Mouse (Mus musculus) frontal cortex, postnatal 25 days (tissue): ENCODE results near the gene B3gntl1.

Experiments
- DNase-seq, 2 experiments: peaks; one replicate each; pipeline ENCODE4 v3.0.0; 2022; ENCODE audit warnings: low spot score in 2 of 2

B3gntl1 gene

GRCm38 (mm10) chr11:121648166-121648565 is 24.8 kb downstream of the B3gntl1 start:
- DNase-seq: no peak

GRCm38 (mm10) chr11:121647321-121647720 is 25.6 kb downstream of the B3gntl1 start:
- DNase-seq: no peak

GRCm38 (mm10) chr11:121645394-121645793 is 27.6 kb downstream of the B3gntl1 start:
- no peak for DNase-seq

DNA sequence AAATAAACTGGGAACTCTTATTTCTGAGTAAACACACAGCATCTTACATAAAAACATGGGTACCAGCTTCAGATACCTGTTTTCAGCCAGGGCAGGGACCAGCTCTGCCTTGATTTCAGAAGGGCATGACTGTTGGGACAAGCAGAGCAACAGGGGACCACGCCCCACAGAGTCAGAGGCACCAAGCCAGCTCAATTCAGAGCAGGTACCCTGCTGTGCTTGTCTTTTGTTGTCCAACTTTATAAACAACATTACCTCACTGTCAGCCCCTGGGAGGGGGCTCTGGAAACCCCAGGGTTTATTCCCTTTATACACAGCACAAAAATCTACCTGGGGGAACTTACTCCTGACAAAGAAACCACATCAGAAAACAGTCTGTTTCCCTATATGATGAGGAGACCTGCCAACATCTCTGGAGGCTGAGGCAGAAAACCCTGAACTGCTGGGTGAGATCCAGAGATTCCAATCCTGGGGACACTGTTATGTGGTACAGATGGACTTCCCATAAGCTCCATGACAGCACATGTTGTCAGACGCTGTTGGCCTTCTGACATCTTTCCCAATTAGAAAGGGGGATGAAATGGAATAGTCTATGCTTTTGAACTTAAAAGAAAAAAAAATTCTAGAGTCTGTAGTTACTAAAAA is 31.3 kb downstream of the B3gntl1 start:
- DNase-seq: no peak

DNA sequence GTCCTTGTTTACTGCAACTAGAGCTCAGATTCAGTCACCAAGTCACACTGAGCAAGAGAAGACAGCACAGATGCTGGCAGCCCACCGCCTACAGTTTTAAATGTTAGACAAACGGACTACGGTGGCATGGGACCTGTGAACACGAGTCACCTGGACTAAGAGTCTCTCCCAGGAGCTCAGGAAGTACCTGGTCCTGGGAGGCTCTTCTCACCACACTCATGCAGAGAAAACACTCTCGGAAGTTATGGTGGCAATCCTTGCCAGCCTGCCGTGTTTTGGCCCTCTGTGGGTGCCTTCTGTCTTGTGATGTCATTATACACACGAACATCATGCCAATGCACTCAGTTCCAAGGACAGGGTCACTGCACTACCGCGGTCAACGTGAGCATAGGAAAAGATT is 36.3 kb downstream of the B3gntl1 start:
- DNase-seq: no peak

GRCm38 (mm10) chr11:121631410-121631809 is 41.5 kb downstream of the B3gntl1 start:
- no peak for DNase-seq

- no peak for DNase-seq
Observed at GRCm38 (mm10) chr11:121630406-121630805, 42.5 kb downstream of the B3gntl1 start.

GRCm38 (mm10) chr11:121629529-121629928 is 43.4 kb downstream of the B3gntl1 start:
- DNase-seq: no peak

- DNase-seq: no peak
Observed at GRCm38 (mm10) chr11:121627521-121627920, 45.4 kb downstream of the B3gntl1 start.

GRCm38 (mm10) chr11:121625007-121625406 is 47.9 kb downstream of the B3gntl1 start:
- no peak for DNase-seq

DNA sequence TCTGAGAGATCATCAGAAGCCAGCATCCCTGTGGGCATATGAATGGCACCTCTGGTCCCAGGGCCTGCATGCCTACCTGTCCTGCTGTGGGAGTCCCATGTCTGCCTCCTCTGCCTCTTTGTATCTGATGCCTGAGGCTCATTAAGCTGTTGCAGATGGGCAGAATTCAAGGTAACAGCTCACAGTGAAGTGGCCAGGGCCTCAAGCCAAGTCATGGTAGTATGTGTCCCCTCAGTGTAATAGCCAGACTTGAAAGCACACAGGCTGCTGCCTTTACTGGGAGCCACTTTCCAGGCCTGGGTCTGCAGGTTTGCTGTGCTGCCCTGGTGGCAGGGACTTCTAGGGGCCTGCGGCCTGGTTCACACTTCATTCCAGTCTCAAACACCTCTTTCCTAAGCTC is 55.6 kb downstream of the B3gntl1 start:
- no peak for DNase-seq

- DNase-seq: no peak
Observed at GRCm38 (mm10) chr11:121616501-121616900, 56.5 kb downstream of the B3gntl1 start.

GRCm38 (mm10) chr11:121615961-121616485 is 56.9 kb downstream of the B3gntl1 start:
- DNase-seq: no peak

- DNase-seq: no peak
Observed at GRCm38 (mm10) chr11:121610976-121611375, 62.0 kb downstream of the B3gntl1 start.

- DNase-seq: no peak
Observed at GRCm38 (mm10) chr11:121605604-121606003, 67.3 kb downstream of the B3gntl1 start.

DNA sequence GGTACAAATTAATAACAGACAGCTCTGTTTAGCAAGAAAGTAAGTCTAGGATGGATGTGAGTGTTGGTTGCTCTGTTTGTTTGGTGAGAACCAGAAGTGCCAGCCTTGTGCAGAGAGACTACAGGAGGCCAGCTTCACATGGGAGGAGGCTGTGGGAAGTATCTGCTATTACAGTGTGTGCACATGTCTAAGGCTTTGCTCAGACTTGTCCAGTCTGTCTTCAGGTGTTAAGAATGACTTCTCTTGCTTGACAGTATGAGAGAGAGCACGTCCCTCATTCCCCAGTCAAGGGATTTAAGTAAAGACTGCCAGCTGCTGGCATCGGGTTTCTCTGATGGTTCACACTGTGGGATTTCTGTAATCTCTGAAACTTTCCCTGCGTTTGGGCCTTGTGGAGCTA is 71.5 kb downstream of the B3gntl1 start:
- no peak for DNase-seq

- no peak for DNase-seq
Observed at GRCm38 (mm10) chr11:121597254-121597653, 75.7 kb downstream of the B3gntl1 start.

DNA sequence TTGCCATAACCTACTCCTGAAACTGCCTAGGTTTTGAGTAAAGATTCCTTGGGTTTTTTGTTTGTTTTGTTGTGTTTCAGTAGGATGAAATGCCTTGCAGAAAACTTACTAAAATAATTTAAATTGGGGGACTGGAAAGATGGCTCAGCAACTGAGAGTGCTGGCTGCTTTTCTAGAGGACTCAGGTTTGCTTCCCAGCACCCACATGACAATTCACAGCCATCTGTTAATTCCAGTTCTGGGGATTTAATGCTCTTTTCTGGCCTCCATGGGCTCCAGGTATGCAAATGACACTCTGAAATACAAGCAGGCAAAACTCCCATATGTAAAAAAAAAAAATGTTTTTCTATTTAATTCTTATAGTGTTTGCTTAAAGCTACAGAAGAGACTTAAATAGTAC is 91.1 kb downstream of the B3gntl1 start:
- no peak for DNase-seq
